Mouse (Mus musculus) thymus, adult 2 months (tissue): ENCODE results near the gene Isg20l2.

ENCODE experiments used
- CTCF ChIP-seq: fragments of 200-500 bp; IDR thresholded peaks from 2 replicates; pipeline ENCODE4 v1.5.1; 2012; ENCODE audit warnings: mild to moderate bottlenecking, control low read depth, low read length, moderate library complexity, borderline replicate concordance; ENCODE audit not compliant: control insufficient read depth, poor library complexity, insufficient read depth; ENCODE audit errors: extremely low read depth
- POLR2A ChIP-seq: fragments of 200-500 bp; IDR thresholded peaks from 2 replicates; pipeline ENCODE4 v1.6.1; 2012; ENCODE audit warnings: mild to moderate bottlenecking, low read length, control low read depth, moderate library complexity; ENCODE audit not compliant: control insufficient read depth, poor library complexity, insufficient read depth; ENCODE audit errors: extremely low read depth

DNA sequence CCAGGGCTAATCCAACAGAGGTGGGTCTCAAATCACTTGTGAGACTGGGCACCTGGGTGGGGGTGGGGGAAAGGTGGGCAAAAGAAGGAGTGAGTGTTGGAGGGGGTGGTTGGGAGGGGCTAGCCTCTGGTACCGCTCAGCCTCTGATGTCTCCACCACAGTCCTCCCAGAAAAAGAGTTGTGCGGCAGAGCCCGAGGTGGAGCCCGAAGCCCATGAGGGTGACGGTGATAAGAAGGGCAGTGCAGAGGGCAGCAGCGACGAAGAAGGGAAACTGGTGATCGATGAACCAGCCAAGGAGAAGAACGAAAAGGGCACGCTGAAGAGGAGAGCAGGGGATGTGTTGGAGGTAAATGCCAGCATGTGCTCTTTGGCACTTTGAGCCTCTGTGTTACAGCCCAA is 16.2 kb upstream of the Isg20l2 start:
- TF ChIP-seq CTCF, result no peak
- no peak for TF ChIP-seq POLR2A
